Mouse (Mus musculus): ENCODE data around the gene Cpeb2. TPM values are rescaled to one million over a fixed set of nuclear protein-coding genes. Genes with fewer than 3 reads are reported as not detected.

Gene Cpeb2
- polyA plus RNA-seq (2016; fragmentation: Nextera tagmentation; extraction: Ambion mirVana): 1.2 and 1.4 TPM in 2 replicates

DNA sequence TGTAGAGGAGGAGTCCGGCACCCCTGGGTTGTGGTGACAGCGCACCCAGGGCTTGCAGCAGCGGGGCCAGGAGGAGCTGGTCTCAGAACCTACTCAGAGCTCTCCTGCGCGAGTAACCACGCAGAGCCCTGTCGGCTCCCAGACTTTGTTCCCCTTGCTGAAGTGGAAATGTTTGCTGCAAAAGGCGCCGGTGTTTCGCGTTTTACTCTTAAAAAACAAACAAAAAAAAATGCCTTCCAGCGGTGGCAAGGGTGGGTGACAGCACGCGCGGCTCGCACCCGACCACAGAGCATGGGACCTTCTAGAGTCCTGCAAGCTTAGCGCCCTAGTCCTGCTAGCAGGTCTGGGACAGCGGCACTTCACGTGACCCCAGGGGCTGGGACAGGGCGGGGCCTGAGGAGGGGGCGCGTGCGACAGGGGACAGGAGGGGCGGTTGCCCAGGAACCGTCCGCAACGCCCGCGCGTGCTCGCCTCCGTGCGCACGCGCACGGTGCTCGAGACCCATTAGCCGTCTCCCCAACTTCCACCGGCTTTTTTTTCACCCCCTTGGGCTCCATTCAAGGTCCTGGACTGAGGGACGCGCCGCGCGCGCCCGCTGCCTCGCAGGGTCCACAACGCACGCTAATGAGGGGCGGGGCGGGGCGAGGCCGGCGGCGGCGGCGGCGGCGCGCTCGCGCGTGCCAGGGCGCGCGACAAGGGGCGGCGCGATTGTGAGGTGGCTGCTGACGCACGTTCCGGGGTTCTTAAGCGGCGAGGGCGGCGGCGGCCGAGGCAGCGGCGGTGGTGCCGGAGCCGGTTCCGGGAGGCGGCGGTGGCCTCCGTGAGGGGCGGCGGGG is at the start of gene Cpeb2:
Gene Cpeb2, plus strand, starts transcription at position 691 of the 836 bp plus-strand sequence.
- WGBS: under 1% methylated on average over 89 of the region's 89 CpGs
- Histone ChIP-seq H3K4me3 (peak within 1 kb of the TSS; percentile 87), H3K4me1 (peaks cover 13% of the 10 kb centered on the region), H3K27ac (replicated peaks) (peak within 1 kb of the TSS; percentile 90), H3K9me3 (no peaks in the 10 kb centered on the region), H3K27me3 (replicated peaks; ENCODE audit: low read depth, poor library complexity, severe bottlenecking) (peaks cover 45% of the 10 kb centered on the region), H3K36me3 (replicated peaks) (no peaks in the 10 kb centered on the region)
- peak; percentile 93 for DNase-seq (ENCODE audit: low spot score)

DNA sequence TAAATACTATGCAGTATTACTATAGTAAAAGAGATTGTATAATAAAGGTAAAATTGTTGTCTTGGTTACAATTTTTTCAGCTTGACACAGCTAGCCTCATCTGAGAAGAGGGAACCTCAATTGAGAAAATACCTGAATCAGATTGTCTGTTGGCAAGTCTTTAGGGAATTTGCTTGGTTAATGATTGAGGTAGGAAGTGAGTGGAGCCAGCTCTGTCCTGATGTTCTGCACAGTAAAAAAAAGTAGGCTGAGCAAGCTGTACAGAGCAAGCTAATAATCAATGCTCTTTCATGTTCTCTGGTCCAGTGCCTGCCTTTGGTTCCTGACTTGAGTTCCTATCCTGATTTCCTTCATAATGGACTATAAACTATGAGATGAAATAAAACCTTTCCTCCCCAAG is 49.4 kb upstream of the Cpeb2 start:
- DNase-seq (ENCODE audit: low spot score): no peak
- Histone ChIP-seq H3K27ac (replicated peaks) (no peak overlapping the region), H3K27me3 (replicated peaks; ENCODE audit: low read depth, poor library complexity, severe bottlenecking) (no peaks in the 10 kb centered on the region), H3K9me3 (no peaks in the 10 kb centered on the region), H3K4me3 (no peak overlapping the region), H3K36me3 (replicated peaks) (no peaks in the 10 kb centered on the region), H3K4me1 (no peaks in the 10 kb centered on the region)

DNA sequence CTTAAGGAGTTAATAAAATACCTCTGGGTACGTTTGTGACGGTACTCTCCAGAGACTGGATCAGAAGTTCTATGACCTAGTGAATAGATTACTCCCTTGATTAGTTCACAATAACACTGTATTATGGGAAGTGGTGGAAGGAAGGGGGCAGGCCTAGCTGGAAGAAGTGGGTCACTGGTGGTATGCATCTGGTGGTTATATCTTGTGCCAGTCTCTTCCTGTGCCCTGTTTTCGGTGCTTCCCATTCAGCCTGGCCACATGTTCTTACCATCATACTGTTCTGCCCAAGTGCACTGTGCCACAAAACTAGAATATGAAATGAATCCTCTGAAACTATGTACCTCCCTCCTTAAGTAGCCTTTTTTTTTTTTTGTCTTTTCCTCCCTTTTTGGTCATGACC is 48.1 kb upstream of the Cpeb2 start:
- no peak overlapping the region for H3K27ac ChIP-seq (replicated peaks)
- no peaks in the 10 kb centered on the region for H3K4me1 ChIP-seq
- 73% methylated on average over 3 of the region's 3 CpGs for WGBS
- H3K9me3 ChIP-seq: no peaks in the 10 kb centered on the region
- H3K36me3 ChIP-seq (replicated peaks): no peaks in the 10 kb centered on the region
- DNase-seq (ENCODE audit: low spot score): no peak
- H3K4me3 ChIP-seq: no peak overlapping the region
- no peaks in the 10 kb centered on the region for H3K27me3 ChIP-seq (replicated peaks; ENCODE audit: low read depth, poor library complexity, severe bottlenecking)

DNA sequence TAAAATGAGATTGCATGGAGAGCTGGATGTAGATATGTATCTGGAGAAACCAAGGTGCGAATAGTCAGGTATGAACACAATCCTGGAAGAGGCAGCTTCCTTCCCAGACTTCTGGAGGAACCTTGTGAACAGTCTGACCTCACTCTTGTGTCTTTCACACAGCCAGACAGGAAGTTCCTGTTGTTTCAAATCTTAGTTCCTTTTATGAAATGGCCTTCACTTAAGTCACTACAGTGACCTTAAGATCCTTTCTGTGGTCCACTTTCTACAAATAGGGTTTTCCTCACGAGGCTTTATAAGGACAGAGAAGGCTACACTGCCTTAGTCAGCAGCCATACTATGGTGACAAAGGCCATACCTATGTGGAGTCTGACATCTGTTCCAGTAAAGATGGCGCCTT is 47.5 kb upstream of the Cpeb2 start:
- no peaks in the 10 kb centered on the region for H3K4me1 ChIP-seq
- WGBS: 85% methylated on average over 3 of the region's 3 CpGs

DNA sequence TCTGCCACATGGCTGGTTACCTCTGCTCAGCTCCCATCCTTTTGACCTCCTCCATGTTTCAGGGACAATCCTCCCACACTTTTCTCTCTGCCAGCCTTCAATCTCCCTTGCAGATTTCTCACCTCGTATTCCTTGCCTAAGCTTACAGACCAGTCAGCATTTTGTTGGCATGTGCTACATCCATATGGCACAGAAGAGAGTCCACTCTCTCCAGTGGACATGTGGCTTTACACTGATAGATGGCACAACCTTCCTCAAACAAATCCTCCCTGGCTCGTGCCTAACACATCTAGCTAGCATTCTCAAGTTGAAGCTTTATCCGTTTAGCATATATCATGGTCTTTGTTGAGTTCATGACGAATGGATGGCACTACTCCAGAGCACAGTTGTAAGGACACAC is 32.3 kb upstream of the Cpeb2 start:
- no peak for DNase-seq (ENCODE audit: low spot score)
- H3K27me3 ChIP-seq (replicated peaks; ENCODE audit: low read depth, poor library complexity, severe bottlenecking): no peaks in the 10 kb centered on the region
- H3K4me1 ChIP-seq: no peaks in the 10 kb centered on the region
- H3K4me3 ChIP-seq: no peak overlapping the region
- no peaks in the 10 kb centered on the region for H3K9me3 ChIP-seq
- H3K36me3 ChIP-seq (replicated peaks): no peaks in the 10 kb centered on the region
- WGBS: 81% methylated on average over 4 of the region's 4 CpGs
- no peak overlapping the region for H3K27ac ChIP-seq (replicated peaks)

More for the DNA sequence above, 47.5 kb upstream of the Cpeb2 start:
- Histone ChIP-seq H3K36me3 (replicated peaks) (no peaks in the 10 kb centered on the region), H3K27ac (replicated peaks) (no peak overlapping the region), H3K9me3 (no peaks in the 10 kb centered on the region), H3K4me3 (no peak overlapping the region), H3K27me3 (replicated peaks; ENCODE audit: low read depth, poor library complexity, severe bottlenecking) (no peaks in the 10 kb centered on the region)
- DNase-seq (ENCODE audit: low spot score): no peak

DNA sequence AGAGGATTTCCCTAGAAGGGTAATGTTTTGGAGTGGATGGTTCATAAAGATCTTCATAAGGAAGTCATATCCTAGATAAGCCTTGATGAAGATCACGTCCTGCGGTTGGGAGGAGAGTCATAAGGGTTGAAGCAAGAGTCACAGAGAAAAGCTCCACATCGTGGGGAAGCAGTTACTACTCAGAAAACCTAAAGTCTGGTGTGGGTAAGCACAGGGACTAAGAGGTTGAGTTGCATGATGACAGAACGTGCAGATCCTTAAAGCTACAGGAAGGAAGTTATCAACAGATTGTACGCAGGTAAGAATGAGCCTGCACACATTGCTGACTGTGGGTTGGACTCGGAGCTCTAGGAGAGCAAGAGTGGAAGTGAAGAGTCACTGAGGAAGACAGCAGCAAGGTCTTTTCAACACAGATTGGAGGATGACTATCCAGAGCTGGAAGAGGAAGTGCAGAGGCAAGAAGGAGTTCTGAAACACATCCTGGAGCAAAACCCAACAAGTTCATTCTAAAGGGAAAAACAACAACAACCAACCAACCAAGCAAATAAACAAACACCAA is 26.4 kb upstream of the Cpeb2 start:
- 84% methylated on average over 6 of the region's 6 CpGs for WGBS
- H3K27ac ChIP-seq (replicated peaks): no peak overlapping the region
- H3K9me3 ChIP-seq: no peaks in the 10 kb centered on the region
- no peak for DNase-seq (ENCODE audit: low spot score)
- H3K36me3 ChIP-seq (replicated peaks): no peaks in the 10 kb centered on the region
- no peak overlapping the region for H3K4me3 ChIP-seq
- H3K4me1 ChIP-seq: no peaks in the 10 kb centered on the region
- H3K27me3 ChIP-seq (replicated peaks; ENCODE audit: low read depth, poor library complexity, severe bottlenecking): no peaks in the 10 kb centered on the region

DNA sequence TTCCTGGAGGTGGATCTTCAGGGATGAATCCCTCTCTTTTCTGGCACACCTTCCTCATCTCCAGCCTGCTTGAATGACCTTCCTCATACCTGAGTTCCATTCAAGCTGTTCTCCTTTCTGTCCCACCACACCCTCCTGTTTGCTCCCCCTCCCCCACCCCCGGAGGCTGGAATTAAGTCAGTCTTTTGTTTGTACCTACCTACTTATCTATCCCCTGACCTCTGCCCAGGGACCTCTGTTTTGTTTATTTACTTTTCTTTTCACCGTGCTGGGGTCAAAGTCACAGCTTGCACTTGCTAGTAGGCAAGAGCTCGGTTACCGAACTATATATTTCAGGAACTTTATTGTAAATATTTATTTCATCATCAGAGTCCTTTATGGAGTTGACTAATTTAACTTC is 15.5 kb upstream of the Cpeb2 start:
- Histone ChIP-seq H3K9me3 (no peaks in the 10 kb centered on the region), H3K4me3 (no peak overlapping the region), H3K27ac (replicated peaks) (no peak overlapping the region), H3K27me3 (replicated peaks; ENCODE audit: low read depth, poor library complexity, severe bottlenecking) (no peaks in the 10 kb centered on the region), H3K4me1 (0 out of 2 replicates have a peak, but pooled peaks cover 2% of the 10 kb centered on the region), H3K36me3 (replicated peaks) (no peaks in the 10 kb centered on the region)
- no peak for DNase-seq (ENCODE audit: low spot score)
- 39% methylated on average over 4 of the region's 4 CpGs for WGBS

DNA sequence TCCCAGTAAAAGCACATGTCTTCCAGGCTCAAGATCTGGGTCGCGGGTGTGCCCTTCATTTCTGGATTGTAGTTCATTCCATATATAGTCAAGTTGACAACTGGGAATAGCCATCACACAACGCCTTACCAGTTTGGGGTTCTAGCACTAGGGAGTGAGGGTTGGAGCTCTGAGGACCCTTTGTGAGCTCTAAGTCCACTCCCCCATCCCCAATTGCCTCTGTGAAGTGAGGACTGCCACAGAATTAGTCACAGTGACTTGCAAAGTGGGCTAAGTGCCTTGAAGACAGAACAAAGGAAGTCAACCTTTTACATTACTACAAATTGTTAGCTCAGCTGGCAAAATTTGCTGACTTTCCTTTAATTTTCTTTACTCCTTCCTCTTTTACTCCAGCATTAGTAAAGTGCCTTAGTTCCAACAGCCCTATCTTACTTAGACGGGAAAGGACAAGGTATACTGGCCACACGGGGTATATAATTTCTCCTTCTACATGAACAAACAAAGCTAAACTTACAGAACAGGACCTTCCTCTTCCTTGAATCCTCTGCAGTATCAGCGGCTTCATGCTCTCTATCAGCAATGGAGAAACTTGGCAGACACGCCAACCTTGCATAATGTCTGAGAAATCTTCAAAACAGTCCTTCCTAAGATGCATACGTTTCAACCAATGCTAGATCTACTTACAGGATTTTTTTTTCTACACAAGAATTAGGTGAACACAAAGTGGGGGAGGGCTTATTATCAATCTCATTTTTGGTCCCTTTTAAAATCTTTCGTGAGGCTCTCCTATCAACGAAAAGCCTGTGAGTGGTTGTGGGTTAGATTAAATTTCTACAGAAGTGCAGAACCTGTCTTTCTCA is 14.8 kb upstream of the Cpeb2 start:
- WGBS: 73% methylated on average over 10 of the region's 10 CpGs
- no peak for DNase-seq (ENCODE audit: low spot score)
- Histone ChIP-seq H3K4me1 (0 out of 2 replicates have a peak, but pooled peaks cover 2% of the 10 kb centered on the region), H3K4me3 (no peak overlapping the region), H3K9me3 (no peaks in the 10 kb centered on the region), H3K36me3 (replicated peaks) (no peaks in the 10 kb centered on the region), H3K27me3 (replicated peaks; ENCODE audit: low read depth, poor library complexity, severe bottlenecking) (no peaks in the 10 kb centered on the region), H3K27ac (replicated peaks) (no peak overlapping the region)

DNA sequence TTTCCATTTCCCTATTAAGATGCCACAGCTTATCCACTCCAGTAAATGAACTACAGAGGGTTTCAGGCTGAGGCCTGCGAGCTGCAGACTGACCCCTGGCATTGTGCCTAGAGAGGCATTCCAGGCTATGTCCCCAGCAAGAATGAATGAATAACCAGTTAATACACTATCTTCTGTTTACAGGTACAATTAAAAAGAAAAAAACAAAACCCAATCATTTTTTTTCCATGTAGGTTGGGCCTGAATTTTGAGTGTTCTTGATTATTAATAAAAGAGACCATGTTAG is 14.2 kb upstream of the Cpeb2 start:
- no peak for DNase-seq (ENCODE audit: low spot score)
- 0 out of 2 replicates have a peak, but pooled peaks cover 2% of the 10 kb centered on the region for H3K4me1 ChIP-seq
- 49% methylated on average over 1 of the region's 1 CpGs for WGBS

DNA sequence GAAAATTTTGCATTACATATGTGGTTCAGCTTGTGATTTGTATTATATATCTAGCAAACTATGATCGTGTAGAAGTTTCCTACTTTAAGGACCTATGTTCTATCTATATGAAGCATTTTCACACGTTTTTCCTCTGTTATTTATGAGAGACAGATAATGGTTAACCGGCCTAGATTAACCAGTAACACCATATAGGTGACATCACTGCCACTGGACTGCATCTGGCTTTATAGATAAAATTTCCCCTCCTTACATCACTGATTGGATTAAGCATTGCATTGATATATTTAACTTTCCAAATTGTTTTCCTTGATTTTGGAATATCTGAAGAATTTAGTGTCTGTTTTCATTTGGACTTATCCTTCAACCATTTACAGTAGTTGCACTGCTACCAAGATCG is 9.6 kb upstream of the Cpeb2 start:
- Histone ChIP-seq H3K4me3 (no peak overlapping the region), H3K4me1 (no peaks in the 10 kb centered on the region), H3K36me3 (replicated peaks) (no peaks in the 10 kb centered on the region), H3K9me3 (no peaks in the 10 kb centered on the region), H3K27me3 (replicated peaks; ENCODE audit: low read depth, poor library complexity, severe bottlenecking) (no peaks in the 10 kb centered on the region), H3K27ac (replicated peaks) (no peak overlapping the region)
- WGBS: 81% methylated on average over 4 of the region's 4 CpGs
- no peak for DNase-seq (ENCODE audit: low spot score)

More for the DNA sequence above, 14.2 kb upstream of the Cpeb2 start:
- Histone ChIP-seq H3K4me3 (no peak overlapping the region), H3K27ac (replicated peaks) (no peak overlapping the region), H3K9me3 (no peaks in the 10 kb centered on the region), H3K36me3 (replicated peaks) (no peaks in the 10 kb centered on the region), H3K27me3 (replicated peaks; ENCODE audit: low read depth, poor library complexity, severe bottlenecking) (no peaks in the 10 kb centered on the region)

DNA sequence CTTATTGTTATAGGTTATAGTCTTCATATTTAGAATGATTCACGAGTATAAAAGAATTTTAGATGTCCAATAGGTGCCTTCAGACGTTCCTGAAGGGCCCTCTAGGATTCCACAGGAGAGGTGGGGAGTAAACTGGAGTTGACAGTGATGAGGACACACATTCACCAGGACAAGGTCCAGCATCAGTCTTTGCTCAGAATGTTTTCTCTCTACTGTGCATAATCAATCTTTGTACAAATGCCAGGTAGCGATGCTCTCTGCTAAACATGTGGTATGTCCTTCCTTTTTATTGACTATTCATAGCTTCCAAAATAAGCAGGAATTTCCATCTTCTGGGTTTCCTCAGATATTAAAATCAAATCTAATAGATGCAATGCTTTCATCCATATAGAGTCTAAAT is 8.7 kb upstream of the Cpeb2 start:
- H3K4me3 ChIP-seq: no peak overlapping the region
- H3K4me1 ChIP-seq: no peaks in the 10 kb centered on the region
- H3K27me3 ChIP-seq (replicated peaks; ENCODE audit: low read depth, poor library complexity, severe bottlenecking): no peaks in the 10 kb centered on the region
- no peaks in the 10 kb centered on the region for H3K9me3 ChIP-seq
- H3K27ac ChIP-seq (replicated peaks): no peak overlapping the region
- WGBS: 76% methylated on average over 3 of the region's 3 CpGs
- H3K36me3 ChIP-seq (replicated peaks): no peaks in the 10 kb centered on the region
- DNase-seq (ENCODE audit: low spot score): no peak

DNA sequence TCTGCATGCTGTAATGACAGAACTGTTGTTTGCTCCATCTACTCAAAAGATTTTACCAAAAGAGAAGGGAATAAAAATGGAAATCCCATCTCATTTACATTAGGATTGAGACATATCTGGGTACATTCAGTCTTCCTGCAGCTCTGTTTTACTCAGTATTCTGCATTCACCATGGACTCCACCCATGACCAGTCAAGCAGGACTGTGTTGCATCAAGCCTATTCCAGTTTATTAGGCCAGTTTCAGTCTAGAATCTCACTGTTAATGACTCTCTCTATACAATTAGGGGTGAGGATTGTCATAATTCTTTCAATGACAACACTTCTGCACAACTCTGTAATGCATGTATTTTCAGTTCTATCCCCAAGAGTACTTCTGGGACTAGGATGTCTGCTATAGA is 6.8 kb upstream of the Cpeb2 start:
- DNase-seq (ENCODE audit: low spot score): no peak
- Histone ChIP-seq H3K4me1 (no peaks in the 10 kb centered on the region), H3K36me3 (replicated peaks) (no peaks in the 10 kb centered on the region), H3K27me3 (replicated peaks; ENCODE audit: low read depth, poor library complexity, severe bottlenecking) (peaks cover 13% of the 10 kb centered on the region), H3K27ac (replicated peaks) (no peak overlapping the region), H3K9me3 (no peaks in the 10 kb centered on the region), H3K4me3 (no peak overlapping the region)

All from embryonic facial prominence, embryonic 10.5 days (tissue).